Comparison of ENCODE assay signal across 8 mouse cellular contexts in the genomic region with DNA sequence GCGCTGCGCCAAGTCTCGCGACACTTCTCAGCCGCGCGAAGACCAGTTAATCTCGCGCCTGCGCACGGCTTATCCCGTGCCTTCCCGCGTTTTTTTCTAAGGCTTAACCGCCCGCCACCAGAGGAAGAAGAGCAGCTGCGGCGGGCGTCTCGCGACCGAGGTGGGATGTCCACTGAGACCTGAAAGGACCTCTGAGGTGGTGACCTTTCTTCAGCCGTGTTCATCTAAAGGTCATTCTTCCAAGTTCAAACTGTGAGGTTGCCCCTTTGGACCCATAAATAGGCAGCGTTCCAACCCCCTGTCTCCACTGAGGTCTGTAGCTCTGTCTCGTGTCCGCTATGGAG. TPM values are rescaled to one million over a fixed set of nuclear protein-coding genes. Genes with fewer than 3 reads are reported as not detected.
DNase-seq lines count a peak whose midpoint lies in the region; ATAC-seq and TF ChIP-seq lines count a peak whose summit lies in the region.

No protein-coding gene starts in this region.

- no peak for DNase-seq in left cerebral cortex, adult 2 months (ENCODE audit: extremely low spot score in 1 of 2, low spot score in 2 of 2)
- no peak for DNase-seq in left cerebral cortex, adult 18-20 months (ENCODE audit: low spot score in 2 of 2)
- no peak for DNase-seq in right cerebral cortex, adult 18-20 months
- no peak for DNase-seq in ovary, postnatal 36 days (ENCODE audit: low spot score)
- DNase-seq in layer of hippocampus, adult 18-20 months (ENCODE audit: low spot score in 2 of 2): no peak

- peaks cover 29% of the 10 kb centered on the region for H3K4me1 ChIP-seq in embryonic facial prominence, embryonic 15.5 days
- H3K4me1 ChIP-seq in intestine, embryonic 15.5 days (replicated peaks): peaks cover 19% of the 10 kb centered on the region
- peaks cover 38% of the 10 kb centered on the region for H3K4me1 ChIP-seq in neural tube, embryonic 12.5 days

- peak overlapping the region; percentile 47 for H3K4me3 ChIP-seq in left cerebral cortex, adult 2 months
- H3K4me3 ChIP-seq in embryonic facial prominence, embryonic 15.5 days (replicated peaks): peak overlapping the region; percentile 75
- peak overlapping the region; percentile 64 for H3K4me3 ChIP-seq in intestine, embryonic 15.5 days (replicated peaks)
- 0 out of 2 replicates have a peak overlapping the region, but pooled peaks have one; percentile 77 for H3K4me3 ChIP-seq in neural tube, embryonic 12.5 days

- peaks cover 3% of the 10 kb centered on the region; the same call in 1 of the 2 replicates for H3K36me3 ChIP-seq in embryonic facial prominence, embryonic 15.5 days
- no peaks in the 10 kb centered on the region for H3K36me3 ChIP-seq in intestine, embryonic 15.5 days
- H3K36me3 ChIP-seq in neural tube, embryonic 12.5 days: peaks cover 25% of the 10 kb centered on the region

- no peak overlapping the region for H3K27ac ChIP-seq in left cerebral cortex, adult 2 months
- no peak overlapping the region for H3K27ac ChIP-seq in embryonic facial prominence, embryonic 15.5 days (replicated peaks)
- H3K27ac ChIP-seq in intestine, embryonic 15.5 days: no peak overlapping the region
- H3K27ac ChIP-seq in neural tube, embryonic 12.5 days: no peak overlapping the region

- intact Hi-C loops in left cerebral cortex, adult 2 months (cut with DNase I): loop anchor here (5.0 kb wide), 1 partner anchor 58 kb away; no protein-coding TSS in a partner anchor

- peak overlapping the region; percentile 82 for H3K4me2 ChIP-seq in embryonic facial prominence, embryonic 15.5 days (replicated peaks)
- H3K4me2 ChIP-seq in intestine, embryonic 15.5 days (replicated peaks): peak overlapping the region; percentile 82
- H3K4me2 ChIP-seq in neural tube, embryonic 12.5 days (replicated peaks): peak overlapping the region; percentile 26

- no peaks in the 10 kb centered on the region for H3K9me3 ChIP-seq in embryonic facial prominence, embryonic 15.5 days (replicated peaks)
- H3K9me3 ChIP-seq in intestine, embryonic 15.5 days: no peaks in the 10 kb centered on the region
- H3K9me3 ChIP-seq in neural tube, embryonic 12.5 days: peaks cover 3% of the 10 kb centered on the region; the same call in 1 of the 2 replicates

- no peak for TF ChIP-seq CTCF in left cerebral cortex, adult 2 months (IDR thresholded peaks at IDR 0.05)

- no peak for ATAC-seq in embryonic facial prominence, embryonic 15.5 days (ENCODE audit: insufficient number of reproducible peaks, low FRiP score, low TSS enrichment, low read depth)
- ATAC-seq in intestine, embryonic 15.5 days: 0 out of 2 replicates have a peak, but pooled peaks have one; percentile 2
- ATAC-seq in neural tube, embryonic 12.5 days (ENCODE audit: low FRiP score, low read depth): no peak

- 24% methylated on average over 26 of the region's 26 CpGs for WGBS in embryonic facial prominence, embryonic 15.5 days
- 23% methylated on average over 26 of the region's 26 CpGs for WGBS in intestine, embryonic 15.5 days
- 23% methylated on average over 26 of the region's 26 CpGs for WGBS in neural tube, embryonic 12.5 days

- H3K9ac ChIP-seq in embryonic facial prominence, embryonic 15.5 days: no peak overlapping the region
- H3K9ac ChIP-seq in intestine, embryonic 15.5 days: no peak overlapping the region
- no peak overlapping the region for H3K9ac ChIP-seq in neural tube, embryonic 12.5 days

- H3K27me3 ChIP-seq in embryonic facial prominence, embryonic 15.5 days: 0 out of 2 replicates have a peak, but pooled peaks cover 5% of the 10 kb centered on the region
- H3K27me3 ChIP-seq in intestine, embryonic 15.5 days (replicated peaks): no peaks in the 10 kb centered on the region
- no peaks in the 10 kb centered on the region for H3K27me3 ChIP-seq in neural tube, embryonic 12.5 days (replicated peaks)

RNA-seq across cellular contexts. Expression of a gene that starts 0.4 kb away (rescaled TPM):
- under 1 TPM; 0.65 to 0.68 TPM for total RNA-seq in left cerebral cortex, adult 2 months (2021)
- total RNA-seq in left cerebral cortex, adult 18-20 months (2021): 1 to 10 TPM in 1 of 2 experiments, under 1 TPM in 1; 0.37 to 1.3 TPM
- 4.9 and 5.2 TPM in 2 replicates for polyA plus RNA-seq in embryonic facial prominence, embryonic 15.5 days (2015; fragmentation: Nextera tagmentation; extraction: Ambion mirVana)
- 2.0 and 2.9 TPM in 2 replicates for polyA plus RNA-seq in intestine, embryonic 15.5 days (2015; fragmentation: Nextera tagmentation; extraction: Ambion mirVana)
- polyA plus RNA-seq in neural tube, embryonic 12.5 days (2016; fragmentation: Nextera tagmentation; extraction: Ambion mirVana): 3.6 and 4.5 TPM in 2 replicates
- total RNA-seq in layer of hippocampus, adult 18-20 months (2021): 1 to 10 TPM in 1 of 2 experiments, under 1 TPM in 1; 0.47 to 1.1 TPM

RNA-seq across cellular contexts. Expression of a gene that starts 0.6 kb away (rescaled TPM):
- 1 to 10 TPM in 1 of 2 experiments, under 1 TPM in 1; 0.61 to 1.9 TPM for total RNA-seq in left cerebral cortex, adult 2 months (2021)
- 1 to 10 TPM in 1 of 2 experiments, under 1 TPM in 1; 0.95 to 1.2 TPM for total RNA-seq in left cerebral cortex, adult 18-20 months (2021)
- polyA plus RNA-seq in embryonic facial prominence, embryonic 15.5 days (2015; fragmentation: Nextera tagmentation; extraction: Ambion mirVana): 24.7 and 30.0 TPM in 2 replicates
- 13.7 and 15.2 TPM in 2 replicates for polyA plus RNA-seq in intestine, embryonic 15.5 days (2015; fragmentation: Nextera tagmentation; extraction: Ambion mirVana)
- polyA plus RNA-seq in neural tube, embryonic 12.5 days (2016; fragmentation: Nextera tagmentation; extraction: Ambion mirVana): 175 and 179 TPM in 2 replicates
- total RNA-seq in layer of hippocampus, adult 18-20 months (2021): 1 to 10 TPM; 1.2 to 1.5 TPM

RNA-seq across cellular contexts. Expression of a gene that starts 0.6 kb away (rescaled TPM):
- under 1 TPM in 1 of 2 experiments, not detected in 1; 0.09 TPM for total RNA-seq in left cerebral cortex, adult 2 months (2021)
- not detected for total RNA-seq in left cerebral cortex, adult 18-20 months (2021)
- polyA plus RNA-seq in embryonic facial prominence, embryonic 15.5 days (2015; fragmentation: Nextera tagmentation; extraction: Ambion mirVana): 0.12 and 0.13 TPM in 2 replicates
- polyA plus RNA-seq in intestine, embryonic 15.5 days (2015; fragmentation: Nextera tagmentation; extraction: Ambion mirVana): not detected in 2 replicates
- 0.05 and 0.17 TPM in 2 replicates for polyA plus RNA-seq in neural tube, embryonic 12.5 days (2016; fragmentation: Nextera tagmentation; extraction: Ambion mirVana)
- not detected for total RNA-seq in layer of hippocampus, adult 18-20 months (2021)

RNA-seq across cellular contexts. Expression of a gene that starts 7.8 kb away (rescaled TPM):
- total RNA-seq in left cerebral cortex, adult 2 months (2021): 1 to 10 TPM; 3.2 to 3.3 TPM
- 1 to 10 TPM; 2.5 to 3.5 TPM for total RNA-seq in left cerebral cortex, adult 18-20 months (2021)
- polyA plus RNA-seq in embryonic facial prominence, embryonic 15.5 days (2015; fragmentation: Nextera tagmentation; extraction: Ambion mirVana): 2.9 and 3.1 TPM in 2 replicates
- 1.0 and 1.4 TPM in 2 replicates for polyA plus RNA-seq in intestine, embryonic 15.5 days (2015; fragmentation: Nextera tagmentation; extraction: Ambion mirVana)
- 4.3 and 5.0 TPM in 2 replicates for polyA plus RNA-seq in neural tube, embryonic 12.5 days (2016; fragmentation: Nextera tagmentation; extraction: Ambion mirVana)
- 1 to 10 TPM; 3.6 to 4.1 TPM for total RNA-seq in layer of hippocampus, adult 18-20 months (2021)

RNA-seq across cellular contexts. Expression of a gene that starts 16.6 kb away (rescaled TPM):
- total RNA-seq in left cerebral cortex, adult 2 months (2021): 10 to 100 TPM; 64.2 to 67.8 TPM
- total RNA-seq in left cerebral cortex, adult 18-20 months (2021): 10 to 100 TPM; 61.4 to 71.1 TPM
- polyA plus RNA-seq in embryonic facial prominence, embryonic 15.5 days (2015; fragmentation: Nextera tagmentation; extraction: Ambion mirVana): 7.4 and 7.7 TPM in 2 replicates
- 4.8 and 5.1 TPM in 2 replicates for polyA plus RNA-seq in intestine, embryonic 15.5 days (2015; fragmentation: Nextera tagmentation; extraction: Ambion mirVana)
- 20.1 and 25.4 TPM in 2 replicates for polyA plus RNA-seq in neural tube, embryonic 12.5 days (2016; fragmentation: Nextera tagmentation; extraction: Ambion mirVana)
- 10 to 100 TPM; 72.5 to 73.6 TPM for total RNA-seq in layer of hippocampus, adult 18-20 months (2021)

Comparison
In these comparisons a context has a peak if more than half of its experiments do, and no peak if none do; other contexts are left out.
1. H3K4me2 ChIP-seq: peak in every context shown above with its lines; median percentile 82 in embryonic facial prominence, embryonic 15.5 days; 82 in intestine, embryonic 15.5 days; 26 in neural tube, embryonic 12.5 days.